Mouse (Mus musculus) bone marrow, adult 2 months (tissue): ENCODE data around the gene Prr15l.

Experiments
- CTCF ChIP-seq: fragments of 200-500 bp; IDR thresholded peaks from 2 replicates; pipeline ENCODE4 v1.5.1; 2011; ENCODE audit warnings: low read length, control low read depth; ENCODE audit not compliant: control insufficient read depth, insufficient read depth
- POLR2A ChIP-seq: fragments of 200-500 bp; IDR thresholded peaks from 2 replicates; pipeline ENCODE4 v1.6.1; 2011; ENCODE audit warnings: low read depth, mild to moderate bottlenecking, control low read depth, low read length, borderline replicate concordance; ENCODE audit not compliant: control insufficient read depth

DNA sequence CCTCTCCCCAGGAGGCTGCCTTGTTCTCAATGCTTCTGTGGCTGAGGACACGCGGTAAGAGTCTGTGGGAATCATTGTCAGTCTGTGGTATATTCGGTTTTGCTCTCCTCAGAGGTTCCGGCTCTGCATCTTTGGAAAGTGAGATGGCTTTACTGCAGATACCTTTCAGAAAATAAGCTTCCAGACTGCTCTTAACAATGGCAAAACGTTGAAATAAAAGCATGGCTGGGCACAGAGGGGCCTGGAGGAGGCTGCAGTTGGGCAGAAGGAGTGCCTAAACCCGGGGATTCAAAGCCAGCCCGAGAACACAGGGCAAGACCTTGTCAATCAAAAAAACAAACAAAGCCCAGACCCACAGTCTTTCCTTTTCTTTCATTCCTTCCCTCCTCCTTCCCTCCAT, 48.5 kb upstream of the Prr15l start:
- TF ChIP-seq CTCF, result no peak
- TF ChIP-seq POLR2A, result no peak
